In genomic region chr3:137994196-137994595, GRCm38 (mm10) we compare ENCODE assay signal across 18 mouse cellular contexts.
"Had no signal": no experiment of that assay in that cellular context is flagged by ENCODE, and none has a peak within 500 bp of the region (broad histone marks: within the 10 kb centered on the region; RNA-seq: fewer than 3 reads in every experiment).

No protein-coding gene starts in this region.

- H3K36me3 ChIP-seq: lung, embryonic 15.5 days; midbrain, embryonic 12.5 days; neural tube, embryonic 13.5 days; neural tube, embryonic 15.5 days had no signal

- H3K4me2 ChIP-seq: lung, embryonic 15.5 days; midbrain, embryonic 12.5 days; neural tube, embryonic 13.5 days; neural tube, embryonic 15.5 days had no signal

- DNase-seq: lung, adult 18-20 months; lung, postnatal 4 days; midbrain, embryonic 14.5 days; retina, postnatal 1 day; right cerebral cortex, adult 18-20 months; right cerebral cortex, postnatal 25 days; right cerebral cortex, postnatal 4 days; spleen, adult 18-20 months; thymus, adult 18-20 months; thymus, postnatal 14 days; thymus, postnatal 36 days had no signal

- H3K27me3 ChIP-seq: lung, embryonic 15.5 days; midbrain, embryonic 12.5 days; neural tube, embryonic 13.5 days; neural tube, embryonic 15.5 days had no signal

- H3K9ac ChIP-seq: lung, embryonic 15.5 days; midbrain, embryonic 12.5 days; neural tube, embryonic 13.5 days; neural tube, embryonic 15.5 days had no signal

- H3K9me3 ChIP-seq: lung, embryonic 15.5 days; midbrain, embryonic 12.5 days; neural tube, embryonic 13.5 days; neural tube, embryonic 15.5 days had no signal

- H3K4me3 ChIP-seq: lung, embryonic 15.5 days; midbrain, embryonic 12.5 days; myocyte; neural tube, embryonic 13.5 days; neural tube, embryonic 15.5 days had no signal

- H3K27ac ChIP-seq: lung, embryonic 15.5 days; midbrain, embryonic 12.5 days; neural tube, embryonic 13.5 days; neural tube, embryonic 15.5 days had no signal

- ATAC-seq: lung, postnatal 0 days; midbrain, embryonic 16.5 days had no signal

- H3K4me1 ChIP-seq: neural tube, embryonic 15.5 days had no signal
